Mouse (Mus musculus): Measurements from ENCODE around the gene Cxcr6. TPM values are rescaled to one million over a fixed set of nuclear protein-coding genes. Genes with fewer than 3 reads are reported as not detected.
"Not testable (repeated sequence)": the region's sequence is repeated elsewhere in the genome, so short reads cannot be mapped to it uniquely, and the experiment has no call there.

Cxcr6 gene
- not detected for total RNA-seq (2022)

DNA sequence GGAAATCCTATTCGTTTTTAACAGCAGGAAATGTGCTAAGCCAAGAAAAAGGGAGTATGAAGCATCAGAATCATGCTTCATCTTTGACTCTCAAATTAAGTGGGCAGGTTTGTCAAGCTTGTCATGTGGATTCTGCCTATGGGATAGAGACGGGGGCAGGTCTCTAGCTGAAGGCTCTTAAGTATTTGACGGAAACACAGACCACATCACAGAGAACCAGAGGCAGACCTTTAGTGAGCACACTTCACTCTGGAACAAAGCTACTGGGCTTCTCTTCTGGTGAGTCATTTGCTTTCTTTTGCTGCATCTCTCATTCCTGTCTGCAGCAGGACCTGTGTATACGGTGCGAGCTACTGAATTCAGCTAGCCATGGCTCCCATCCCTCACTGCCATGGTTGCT lies at the start of gene Cxcr6:
Gene Cxcr6, plus strand, starts transcription at position 209 of the 400 bp plus-strand sequence.
- DNase-seq (ENCODE audit: low spot score in 2 of 2), result no peak

DNA sequence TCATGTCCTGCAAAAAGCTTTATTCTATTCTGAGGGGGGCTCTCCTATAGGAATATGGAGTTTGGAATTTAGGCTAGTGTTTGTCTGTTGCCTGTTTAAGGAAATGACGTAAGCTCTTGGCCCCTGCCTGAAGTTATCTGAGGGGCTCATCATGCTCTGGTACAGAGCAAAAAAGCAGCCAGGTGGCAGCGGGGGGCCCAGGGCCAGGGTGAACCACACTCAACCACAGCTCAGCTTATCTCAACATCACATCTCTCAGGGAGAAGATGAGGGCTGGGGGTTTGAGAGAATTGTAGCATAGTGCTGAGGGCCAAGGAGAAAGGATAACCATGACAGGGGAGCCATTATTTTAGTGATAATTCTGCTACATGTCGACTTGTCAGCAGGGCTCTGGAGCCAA lies 49.5 kb upstream of the Cxcr6 start:
- DNase-seq (ENCODE audit: low spot score in 2 of 2), result no peak

- DNase-seq (ENCODE audit: low spot score in 2 of 2), result no peak
Measured at GRCm38 (mm10) chr9:123757326-123757725, 48.9 kb upstream of the Cxcr6 start.

- DNase-seq (ENCODE audit: low spot score in 2 of 2), result no peak
Measured at GRCm38 (mm10) chr9:123758156-123758555, 48.1 kb upstream of the Cxcr6 start.

GRCm38 (mm10) chr9:123758645-123759044 lies 47.6 kb upstream of the Cxcr6 start:
- no peak for DNase-seq (ENCODE audit: low spot score in 2 of 2)

DNA sequence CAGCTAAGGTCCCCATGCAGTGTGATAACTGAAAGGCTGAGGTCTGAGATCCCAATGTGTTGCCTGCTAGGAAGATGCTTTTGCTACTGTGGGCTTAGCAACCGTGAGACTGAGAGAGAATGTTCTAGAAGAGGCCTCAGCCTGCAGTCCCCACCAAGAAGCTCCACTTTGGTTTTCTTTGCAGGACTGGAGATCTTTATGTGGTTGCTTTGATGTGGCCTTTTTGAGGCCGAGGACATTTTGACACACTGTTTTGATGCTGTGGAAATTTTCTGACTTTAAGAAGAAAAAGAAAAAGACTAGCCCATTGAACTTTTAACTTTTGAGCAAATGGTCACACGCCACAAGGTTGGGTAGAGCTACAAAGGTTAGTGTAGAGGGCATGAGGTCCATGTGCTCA lies 45.5 kb upstream of the Cxcr6 start:
- DNase-seq (ENCODE audit: low spot score in 2 of 2), result no peak

DNA sequence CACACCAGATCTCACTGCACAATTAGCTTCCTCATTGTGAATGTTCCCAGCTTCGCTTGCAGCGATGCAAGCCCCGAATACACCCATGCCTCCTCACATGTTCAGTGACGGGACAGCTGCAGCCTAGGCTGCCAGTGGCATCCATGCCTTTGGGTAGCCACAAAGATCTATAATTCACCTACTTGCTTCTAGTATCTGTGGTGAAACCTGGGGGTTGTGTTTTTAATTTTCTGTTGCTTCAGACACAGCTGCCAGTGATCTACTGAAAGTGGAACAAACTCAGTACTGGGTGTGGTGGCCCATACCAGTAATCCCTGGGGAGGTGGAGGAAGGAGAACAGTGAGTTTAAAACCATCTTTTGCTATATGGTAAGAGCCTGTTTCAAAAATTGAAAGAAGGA lies 43.4 kb upstream of the Cxcr6 start:
- DNase-seq (ENCODE audit: low spot score in 2 of 2), result no peak

- DNase-seq (ENCODE audit: low spot score in 2 of 2), result no peak
Measured at GRCm38 (mm10) chr9:123763771-123764170, 42.5 kb upstream of the Cxcr6 start.

DNA sequence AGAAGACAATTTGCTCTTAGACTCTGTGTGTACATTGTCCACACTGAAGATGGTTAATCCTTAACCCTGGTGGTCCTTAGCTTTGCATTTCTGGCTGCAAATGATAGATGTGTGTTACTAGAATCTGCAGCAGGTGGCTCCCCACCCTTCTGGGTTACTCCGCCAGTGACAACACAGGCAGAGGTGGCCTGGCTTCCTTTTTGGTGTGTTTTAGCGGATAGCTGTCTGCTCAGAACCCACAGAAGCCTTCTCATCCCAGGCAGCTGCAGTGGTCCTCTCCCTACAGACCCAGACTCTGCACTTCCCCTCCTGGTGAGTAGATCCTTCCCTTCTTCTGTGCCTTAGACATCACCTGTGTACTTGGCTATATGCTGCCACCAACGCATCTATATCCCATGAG lies 39.3 kb upstream of the Cxcr6 start:
- no peak for DNase-seq (ENCODE audit: low spot score in 2 of 2)

DNA sequence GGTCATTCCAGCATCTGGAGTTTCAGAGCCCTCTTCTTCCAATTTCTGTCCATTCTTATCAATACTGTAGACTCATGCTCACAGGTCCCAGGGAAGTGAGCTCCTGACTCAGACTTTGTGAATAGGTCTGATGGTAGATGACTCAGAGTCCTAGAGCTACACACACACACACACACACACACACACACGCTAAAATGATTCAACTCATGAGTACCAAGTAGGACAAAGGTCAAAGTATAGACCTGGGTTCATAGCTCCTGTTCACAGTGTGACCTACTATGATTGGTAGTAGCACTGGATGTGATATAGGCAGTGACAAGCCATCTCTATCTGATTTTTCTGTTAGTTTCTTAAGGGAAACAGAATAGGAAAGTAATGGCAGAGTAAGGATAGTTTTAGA lies 37.8 kb upstream of the Cxcr6 start:
- DNase-seq (ENCODE audit: low spot score in 2 of 2), result no peak

DNA sequence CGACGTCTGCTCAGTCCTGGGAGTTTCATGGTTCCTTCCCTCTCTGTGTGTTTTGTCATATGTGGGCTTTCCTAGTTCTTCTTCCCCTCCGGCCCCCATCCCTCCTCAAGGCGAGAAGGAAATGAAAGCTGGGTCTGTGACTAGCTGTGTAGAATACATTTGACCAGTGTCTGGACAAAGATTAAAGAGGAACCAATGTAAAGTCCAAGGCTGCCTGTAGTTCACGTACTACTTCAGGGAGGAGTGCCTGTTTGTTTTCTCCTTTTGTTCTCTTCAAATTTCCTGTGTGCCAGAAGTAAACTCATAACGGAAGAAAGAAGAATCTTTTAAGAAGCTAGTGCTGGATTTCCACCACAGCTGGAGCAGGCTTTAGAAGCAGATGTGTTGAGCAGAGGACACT lies 36.7 kb upstream of the Cxcr6 start:
- no peak for DNase-seq (ENCODE audit: low spot score in 2 of 2)

DNA sequence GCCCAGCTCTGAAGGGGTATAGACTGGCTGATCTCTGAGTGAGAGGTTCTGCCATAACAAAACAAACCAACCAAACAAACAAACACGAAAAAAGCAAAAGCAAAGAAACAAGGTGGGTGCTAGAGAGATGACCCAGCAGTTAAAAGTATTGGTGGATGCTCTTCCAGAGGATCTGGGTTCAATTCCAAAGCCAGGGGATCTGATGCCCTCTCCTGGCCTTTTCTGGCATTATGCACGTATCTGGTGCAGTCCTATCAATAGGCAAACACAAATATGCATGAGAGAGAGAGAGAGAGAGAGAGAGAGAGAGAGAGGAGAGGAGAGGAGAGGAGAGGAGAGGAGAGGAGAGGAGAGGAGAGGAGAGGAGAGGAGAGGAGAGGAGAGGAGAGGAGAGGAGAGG lies 33.0 kb upstream of the Cxcr6 start:
- not testable (repeated sequence) for DNase-seq (ENCODE audit: low spot score in 2 of 2)

DNA sequence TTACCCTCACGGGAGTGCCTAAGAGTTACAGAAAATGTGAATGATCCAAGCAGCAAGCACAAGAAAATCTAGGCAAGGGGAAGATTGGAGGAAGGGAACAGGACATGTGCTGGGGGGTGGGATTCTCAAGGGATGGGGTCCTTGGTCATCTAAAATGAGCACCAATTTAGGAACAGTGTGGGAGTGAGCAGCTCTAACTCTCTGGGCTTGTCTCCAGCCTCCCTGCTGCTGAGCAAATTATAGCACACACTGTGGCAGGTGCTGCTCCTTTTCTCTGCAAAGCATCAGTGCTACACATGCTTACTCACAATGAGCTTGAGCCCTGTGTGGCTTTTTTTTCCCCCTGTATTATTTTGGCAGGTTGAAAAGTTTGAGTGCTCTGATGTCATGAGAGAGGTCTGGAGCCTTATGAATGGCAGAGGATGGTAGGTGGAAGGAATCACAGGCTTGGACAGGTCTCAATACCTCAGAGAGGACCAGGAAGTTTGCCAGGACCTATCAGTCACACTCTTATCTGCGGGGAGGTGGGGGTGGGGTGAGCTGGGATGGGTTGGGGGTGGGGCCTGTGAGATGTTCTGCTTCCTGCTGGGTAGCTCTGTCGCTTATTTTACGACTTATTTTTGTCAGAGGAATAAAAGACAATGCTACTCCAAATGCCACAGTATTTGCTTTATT lies 17.3 kb upstream of the Cxcr6 start:
- DNase-seq (ENCODE audit: low spot score in 2 of 2), result peak in 1 of 2 experiments; percentile 15

DNA sequence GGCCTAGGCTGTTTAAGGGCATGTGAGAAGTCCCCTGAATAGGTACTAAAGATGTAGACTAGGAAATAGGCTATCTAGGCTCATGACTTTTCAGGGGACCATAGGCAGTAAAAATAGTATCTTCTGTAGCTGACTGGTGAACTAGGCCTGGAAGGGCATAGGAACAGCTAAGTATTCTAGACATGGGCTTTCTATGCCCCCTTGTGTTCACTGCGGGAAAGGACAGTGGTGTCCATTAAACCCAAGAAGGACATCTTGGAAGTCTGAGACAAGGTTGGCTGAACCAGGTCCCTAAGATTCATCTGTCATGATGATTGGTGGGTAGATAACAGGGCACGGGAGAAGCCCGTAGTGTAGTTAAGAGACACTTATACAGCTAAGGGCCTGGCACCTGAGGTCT lies 10.1 kb upstream of the Cxcr6 start:
- peak; percentile 16 to 17 for DNase-seq (ENCODE audit: low spot score in 2 of 2)

DNA sequence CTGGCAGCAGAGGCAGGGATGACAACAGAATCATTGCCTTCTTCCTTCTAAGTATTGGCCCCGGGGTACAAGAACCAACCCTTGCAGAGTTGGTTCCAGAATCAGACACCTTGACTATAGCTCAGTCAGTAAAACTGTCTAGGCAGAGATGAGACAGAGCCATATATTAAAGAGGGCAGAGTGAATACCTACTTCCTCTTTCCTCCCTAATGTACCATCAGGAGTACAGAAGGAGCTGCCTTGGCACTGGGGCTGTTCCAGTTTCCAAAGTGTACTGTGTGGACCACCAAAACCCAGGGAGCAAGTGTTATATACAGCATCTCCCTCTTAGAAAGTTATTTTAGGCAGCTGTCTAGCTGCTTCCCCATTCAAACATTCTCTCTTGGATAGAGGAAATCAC lies 4.7 kb upstream of the Cxcr6 start:
- DNase-seq (ENCODE audit: low spot score in 2 of 2), result no peak

DNA sequence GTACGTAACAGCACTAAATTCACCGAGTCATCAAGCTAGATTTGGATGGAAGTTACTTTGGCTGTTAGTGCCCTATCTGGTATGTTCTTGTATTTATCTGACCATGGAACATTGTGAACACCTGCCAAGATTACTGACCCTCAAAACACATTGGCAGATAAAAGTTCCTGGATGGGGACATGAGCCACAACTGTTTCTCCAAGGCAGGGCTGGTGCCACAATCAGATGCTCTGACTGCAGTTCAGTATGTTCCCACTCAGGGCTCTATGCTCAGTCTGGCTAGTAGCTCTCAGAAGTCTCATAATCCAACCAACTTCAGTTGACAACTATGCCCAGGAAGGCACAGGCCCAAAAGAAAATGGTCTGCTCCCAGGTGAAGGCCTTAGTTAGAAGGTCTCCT lies 3.9 kb upstream of the Cxcr6 start:
- no peak for DNase-seq (ENCODE audit: low spot score in 2 of 2)

GRCm38 (mm10) chr9:123802896-123803295 lies 3.4 kb upstream of the Cxcr6 start:
- DNase-seq (ENCODE audit: low spot score in 2 of 2), result no peak

DNA sequence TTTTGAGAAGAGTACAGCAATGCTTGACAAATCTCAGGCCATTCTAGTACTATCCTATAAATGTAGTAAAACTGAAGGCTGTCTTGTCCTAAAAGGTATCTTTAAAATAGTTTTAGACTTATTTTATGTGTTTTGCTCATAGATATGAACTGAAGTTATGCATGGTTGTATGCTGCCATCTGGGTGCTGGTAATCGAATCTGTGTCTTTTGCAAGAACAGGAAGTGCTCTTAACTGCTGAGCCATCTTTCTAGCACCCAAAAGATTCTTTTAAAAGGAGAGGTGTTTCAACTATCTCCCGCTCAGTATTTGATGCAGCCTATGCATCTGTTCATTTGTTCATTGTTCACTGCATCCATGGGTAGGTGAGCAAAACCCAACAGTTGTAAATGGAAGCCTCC lies 1.0 kb upstream of the Cxcr6 start:
- DNase-seq (ENCODE audit: low spot score in 2 of 2), result no peak

DNA sequence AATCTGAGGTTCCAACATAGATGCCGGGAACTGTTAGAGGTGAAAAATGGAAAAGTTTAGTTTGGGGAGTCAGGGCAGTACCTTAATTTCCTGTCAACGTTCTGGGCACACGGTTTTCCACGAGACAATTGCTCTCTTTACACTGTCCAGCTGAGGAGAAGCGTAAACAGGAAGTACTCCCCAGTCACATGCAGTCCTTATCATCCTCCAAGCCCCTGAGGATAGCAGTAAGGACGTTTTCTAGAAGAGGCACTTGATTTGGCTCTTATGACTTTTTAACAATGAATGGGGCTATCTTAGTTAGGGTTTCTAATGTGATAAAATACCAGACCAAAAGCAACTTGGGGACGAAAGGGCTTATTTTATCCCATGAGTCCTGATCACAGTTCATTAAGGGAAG lies 2.3 kb downstream of the Cxcr6 start:
- DNase-seq (ENCODE audit: low spot score in 2 of 2), result no peak

DNA sequence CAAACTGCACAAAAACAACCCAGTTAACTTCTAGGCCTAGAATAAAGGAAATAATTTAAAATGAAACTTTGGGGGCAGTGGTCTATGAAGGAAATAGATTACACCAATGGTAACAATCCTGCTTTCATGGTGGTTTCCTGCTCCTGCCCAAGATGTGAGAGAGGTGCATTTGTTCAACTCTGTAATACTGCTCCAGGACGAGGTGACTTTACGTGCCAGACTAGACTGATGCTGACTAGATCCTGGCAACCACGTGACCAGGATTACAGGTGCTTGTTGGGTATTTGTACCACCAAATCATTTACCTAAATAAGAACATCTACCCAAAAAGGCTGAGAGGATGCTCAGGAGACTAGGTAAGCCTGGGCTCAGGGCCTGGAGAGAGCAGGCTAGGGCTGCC lies 5.6 kb downstream of the Cxcr6 start:
- DNase-seq (ENCODE audit: low spot score in 2 of 2), result no peak

DNA sequence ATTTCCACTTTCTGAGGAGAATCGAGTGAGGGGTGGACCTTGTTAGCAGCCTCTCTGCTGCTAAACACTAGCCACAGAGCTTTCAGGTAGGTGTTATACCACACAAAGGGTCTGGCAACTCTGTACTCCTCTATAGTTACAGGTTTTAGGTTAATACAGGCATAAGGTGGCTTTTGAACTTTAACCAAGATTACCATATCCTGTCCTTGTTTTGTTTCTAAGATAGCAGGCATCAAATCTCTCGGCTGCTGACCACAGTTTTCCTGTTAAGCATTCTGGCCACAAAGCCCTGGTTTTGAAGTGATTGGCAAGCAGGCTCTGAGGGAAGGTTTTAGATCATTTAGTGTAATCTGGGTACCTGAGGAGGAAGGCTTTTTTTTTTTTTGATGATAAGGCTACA lies 8.1 kb downstream of the Cxcr6 start:
- no peak for DNase-seq (ENCODE audit: low spot score in 2 of 2)

DNA sequence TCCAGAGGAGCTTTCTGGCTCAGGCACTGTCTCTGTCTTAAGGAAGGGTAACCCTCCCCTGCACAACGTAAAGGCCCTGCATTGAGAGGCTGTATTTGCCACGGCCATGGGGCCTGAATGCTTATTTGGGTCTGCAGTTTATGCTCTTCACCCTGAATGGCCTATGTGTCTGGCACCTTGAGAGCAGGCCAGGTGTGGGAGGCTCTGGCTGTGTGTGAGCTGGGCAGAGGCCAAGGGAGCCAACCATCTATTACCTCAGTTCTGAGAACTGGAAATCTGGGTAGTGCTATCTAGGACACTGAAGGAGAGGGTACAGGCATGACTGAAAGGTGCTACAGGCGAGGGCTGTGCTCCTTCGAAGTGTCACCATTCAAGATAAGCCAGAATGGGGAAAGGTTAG lies 8.5 kb downstream of the Cxcr6 start:
- DNase-seq (ENCODE audit: low spot score in 2 of 2), result no peak

DNA sequence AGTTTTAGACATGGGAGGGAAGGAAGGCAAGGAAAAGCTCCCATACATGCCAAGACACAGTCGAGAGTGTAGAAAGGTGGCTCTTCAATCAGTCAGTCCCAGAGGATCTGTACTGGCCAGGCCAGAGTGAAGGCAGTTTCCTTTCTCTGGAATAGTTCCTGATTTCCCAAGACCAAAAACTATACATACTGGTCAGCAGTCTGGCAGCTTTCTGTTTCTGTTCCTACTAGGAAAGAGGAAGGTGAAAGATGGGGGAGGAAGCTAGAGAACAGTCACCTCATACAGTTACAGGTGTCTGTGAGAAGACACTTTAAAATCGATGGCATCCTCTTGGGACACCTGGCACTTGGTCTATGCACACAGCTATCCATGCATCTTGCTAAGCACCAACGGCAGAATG lies 9.2 kb downstream of the Cxcr6 start:
- DNase-seq (ENCODE audit: low spot score in 2 of 2), result no peak

DNA sequence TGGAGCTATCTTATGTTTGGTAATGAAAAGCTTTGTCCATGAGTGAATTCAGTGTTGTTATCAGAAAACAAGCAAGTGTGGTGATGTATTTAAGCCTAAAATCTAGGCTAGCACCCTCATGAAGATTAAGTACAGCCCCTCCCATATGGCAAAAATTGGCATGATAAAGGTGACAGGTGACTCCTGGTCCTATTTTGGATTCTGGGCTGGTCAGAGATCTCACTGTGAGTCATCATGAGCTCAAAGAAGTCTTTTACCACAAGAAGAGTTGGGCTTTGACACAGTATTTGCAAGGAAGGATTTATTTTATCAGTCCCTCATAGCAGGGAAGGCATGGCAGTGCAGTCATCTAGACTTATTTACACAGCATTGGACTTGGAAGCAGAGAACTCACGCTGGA lies 9.7 kb downstream of the Cxcr6 start:
- no peak for DNase-seq (ENCODE audit: low spot score in 2 of 2)

Measured in left cerebral cortex, adult 8-10 months (tissue).